Comparison of ENCODE assay signal across 12 mouse cellular contexts in genomic region chr2:101289168-101289567, GRCm38 (mm10).
DNase-seq lines count a peak whose midpoint lies in the region; ATAC-seq and TF ChIP-seq lines count a peak whose summit lies in the region.
"Had no signal": no experiment of that assay in that cellular context is flagged by ENCODE, and none has a peak within 500 bp of the region (broad histone marks: within the 10 kb centered on the region; RNA-seq: fewer than 3 reads in every experiment).

No protein-coding gene starts in this region.

- peak; percentile 22 for DNase-seq in forebrain, postnatal 0 days
- DNase-seq in lung, embryonic 14.5 days, result peak; percentile 61
- DNase-seq in lung, postnatal 36 days, result no peak
- peak; percentile 28 for DNase-seq in c-Kit-positive CD71-positive TER-119-negative erythroid progenitor cells, embryonic 14.5 days (ENCODE audit: low read depth)
- peak; percentile 23 for DNase-seq in mesoderm, embryonic 11.5 days (ENCODE audit: low read depth, low spot score)
- no peak for DNase-seq in urinary bladder, adult 2 months (ENCODE audit: low spot score)
- DNase-seq in ovary, adult 18-20 months (ENCODE audit: low spot score), result no peak
- DNase-seq: cerebellum, adult 9-10 months; gastrocnemius, postnatal 10 days; kidney, postnatal 14 days; lung, postnatal 10 days had no signal

- no peak overlapping the region for H3K9ac ChIP-seq in forebrain, postnatal 0 days
- H3K9ac ChIP-seq in forebrain, embryonic 15.5 days (replicated peaks), result no peak overlapping the region
- no peak overlapping the region for H3K9ac ChIP-seq in lung, embryonic 14.5 days

- H3K9me3 ChIP-seq in forebrain, postnatal 0 days (ENCODE audit: low read length), result no peaks in the 10 kb centered on the region
- H3K9me3 ChIP-seq in forebrain, embryonic 15.5 days, result no peaks in the 10 kb centered on the region
- no peaks in the 10 kb centered on the region for H3K9me3 ChIP-seq in lung, embryonic 14.5 days (ENCODE audit: low read depth, low read length)

- no peak for ATAC-seq in forebrain, postnatal 0 days
- ATAC-seq in forebrain, embryonic 15.5 days (replicated peaks), result no peak
- ATAC-seq in lung, embryonic 14.5 days (ENCODE audit: insufficient read depth), result no peak

- no peaks in the 10 kb centered on the region for H3K27me3 ChIP-seq in forebrain, postnatal 0 days (ENCODE audit: insufficient read depth, low read length)
- no peaks in the 10 kb centered on the region for H3K27me3 ChIP-seq in forebrain, embryonic 15.5 days
- H3K27me3 ChIP-seq in lung, embryonic 14.5 days (ENCODE audit: insufficient read depth, low read length), result no peaks in the 10 kb centered on the region

- no peaks in the 10 kb centered on the region for H3K4me1 ChIP-seq in forebrain, postnatal 0 days (ENCODE audit: insufficient read depth)
- no peaks in the 10 kb centered on the region for H3K4me1 ChIP-seq in forebrain, embryonic 15.5 days
- no peaks in the 10 kb centered on the region for H3K4me1 ChIP-seq in lung, embryonic 14.5 days (ENCODE audit: insufficient read depth)

- H3K36me3 ChIP-seq in forebrain, postnatal 0 days (ENCODE audit: insufficient read depth), result no peaks in the 10 kb centered on the region
- H3K36me3 ChIP-seq in forebrain, embryonic 15.5 days, result no peaks in the 10 kb centered on the region
- H3K36me3 ChIP-seq in lung, embryonic 14.5 days (ENCODE audit: insufficient read depth), result no peaks in the 10 kb centered on the region

- peak; percentile 62 for TF ChIP-seq CTCF in forebrain, postnatal 0 days (IDR thresholded peaks at IDR 0.05; ENCODE audit: low read depth)
- TF ChIP-seq CTCF in lung, embryonic 14.5 days (IDR thresholded peaks at IDR 0.05; ENCODE audit: low read depth), result peak; percentile 67

- WGBS in forebrain, postnatal 0 days, result 37% methylated on average over 2 of the region's 2 CpGs
- 37% methylated on average over 2 of the region's 2 CpGs for WGBS in forebrain, embryonic 15.5 days
- 27% methylated on average over 2 of the region's 2 CpGs for WGBS in lung, embryonic 14.5 days

- H3K27ac ChIP-seq in forebrain, postnatal 0 days (ENCODE audit: low read depth, low read length), result no peak overlapping the region
- H3K27ac ChIP-seq in forebrain, embryonic 15.5 days (replicated peaks), result no peak overlapping the region
- H3K27ac ChIP-seq in lung, embryonic 14.5 days (ENCODE audit: low read depth), result no peak overlapping the region

- H3K4me2 ChIP-seq in forebrain, postnatal 0 days (ENCODE audit: low read depth), result no peak overlapping the region
- H3K4me2 ChIP-seq in forebrain, embryonic 15.5 days (replicated peaks), result no peak overlapping the region
- H3K4me2 ChIP-seq in lung, embryonic 14.5 days, result no peak overlapping the region

- H3K4me3 ChIP-seq in forebrain, postnatal 0 days (ENCODE audit: low read depth, low read length), result no peak overlapping the region
- no peak overlapping the region for H3K4me3 ChIP-seq in forebrain, embryonic 15.5 days
- H3K4me3 ChIP-seq in lung, embryonic 14.5 days (ENCODE audit: low read depth, low read length), result no peak overlapping the region

Comparison
In these comparisons a context has a peak if more than half of its experiments do, and no peak if none do; other contexts are left out.
1. DNase-seq: peak in forebrain, postnatal 0 days (single experiment), lung, embryonic 14.5 days (single experiment), c-Kit-positive CD71-positive TER-119-negative erythroid progenitor cells, embryonic 14.5 days (single experiment) and mesoderm, embryonic 11.5 days (single experiment); none in lung, postnatal 36 days (single experiment), urinary bladder, adult 2 months (single experiment) and ovary, adult 18-20 months (single experiment).